Mouse (Mus musculus): ENCODE data around the gene Galntl6. TPM values are rescaled to one million over a fixed set of nuclear protein-coding genes. Genes with fewer than 3 reads are reported as not detected.

The Galntl6 gene
- total RNA-seq, 1 experiment: 0.09 TPM

DNA sequence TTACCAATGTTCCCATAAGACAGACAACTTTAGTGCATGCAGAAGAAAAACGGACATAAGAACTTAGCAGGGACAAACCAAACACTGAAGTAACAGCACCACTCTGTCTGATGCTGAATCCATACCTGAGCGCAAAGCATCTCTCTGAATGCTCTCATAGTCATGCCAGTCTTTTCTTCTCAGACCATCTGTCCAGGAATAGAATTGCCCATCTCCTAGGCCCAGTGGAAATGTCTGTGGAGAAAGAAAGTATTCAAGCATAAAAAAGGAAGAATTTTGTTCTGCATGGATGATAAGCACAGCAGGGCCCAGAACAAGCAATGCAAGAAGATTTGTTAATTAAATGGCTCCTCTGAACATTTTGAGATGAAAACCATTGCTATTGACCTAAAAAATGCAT, 376.7 kb downstream of the Galntl6 start:
- no peak overlapping the region for H3K9ac ChIP-seq (ENCODE audit: insufficient read depth, low read depth, low read length, poor library complexity, severe bottlenecking)
- DNase-seq (ENCODE audit: low read depth, low spot score): no peak
- no peaks in the 10 kb centered on the region for H3K4me1 ChIP-seq (ENCODE audit: control insufficient read depth in 2 of 2, insufficient read depth in 2 of 2, low read length in 2 of 2, poor library complexity in 1 of 2)
- no peak for TF ChIP-seq ZC3H11A (IDR thresholded peaks at IDR 0.05; ENCODE audit: borderline replicate concordance, low read depth, low read length)
- H3K27ac ChIP-seq (ENCODE audit: insufficient read depth, low read depth, low read length, poor library complexity, severe bottlenecking): no peak overlapping the region
- in situ Hi-C loops (cut with MboI; ENCODE audit: low sequenced_read_pairs in 2 of 2, unreplicated experiment in 2 of 2): no loop called here
- no peak overlapping the region for H3K4me3 ChIP-seq (ENCODE audit: insufficient read depth in 1 of 2, low read depth in 1 of 2, low read length in 2 of 2, poor library complexity in 1 of 2, severe bottlenecking in 1 of 2)
- no peaks in the 10 kb centered on the region for H3K9me3 ChIP-seq (ENCODE audit: control insufficient read depth, insufficient read depth, low read depth, low read length)
- H3K36me3 ChIP-seq (ENCODE audit: control insufficient read depth, insufficient read depth, low read length, poor library complexity, severe bottlenecking): no peaks in the 10 kb centered on the region

DNA sequence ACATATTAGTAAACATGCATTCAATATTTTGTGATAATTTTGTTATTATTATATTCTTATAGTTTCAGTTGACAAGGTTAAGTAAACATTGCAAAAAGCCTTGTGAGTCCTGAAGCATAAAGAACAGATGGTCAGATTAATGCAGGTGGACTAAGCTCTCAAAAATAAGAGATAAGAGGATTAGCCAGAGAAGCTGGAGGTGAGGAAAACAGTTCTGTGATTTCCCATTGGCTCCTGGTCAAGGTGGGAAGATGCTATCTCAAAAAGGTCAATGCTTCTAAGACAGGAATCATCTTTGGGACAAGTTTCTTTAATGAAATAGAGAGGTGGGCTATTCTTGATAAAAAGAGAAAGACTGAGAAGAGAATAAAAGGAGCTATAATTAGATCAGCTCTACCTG, 377.8 kb downstream of the Galntl6 start:
- TF ChIP-seq CHD2 (IDR thresholded peaks at IDR 0.05; ENCODE audit: low read depth, low read length): no peak
- no peak for TF ChIP-seq MAFK (IDR thresholded peaks at IDR 0.05; ENCODE audit: insufficient read depth, low read depth, low read length)
- TF ChIP-seq HCFC1 (IDR thresholded peaks at IDR 0.05; ENCODE audit: borderline replicate concordance, insufficient read depth, low read length): no peak
- TF ChIP-seq ZNF384 (IDR thresholded peaks at IDR 0.05; ENCODE audit: low read depth, low read length): no peak
- TF ChIP-seq ZC3H11A (IDR thresholded peaks at IDR 0.05; ENCODE audit: borderline replicate concordance, low read depth, low read length): no peak
- in situ Hi-C loops (cut with MboI; ENCODE audit: low sequenced_read_pairs in 2 of 2, unreplicated experiment in 2 of 2): no loop called here

DNA sequence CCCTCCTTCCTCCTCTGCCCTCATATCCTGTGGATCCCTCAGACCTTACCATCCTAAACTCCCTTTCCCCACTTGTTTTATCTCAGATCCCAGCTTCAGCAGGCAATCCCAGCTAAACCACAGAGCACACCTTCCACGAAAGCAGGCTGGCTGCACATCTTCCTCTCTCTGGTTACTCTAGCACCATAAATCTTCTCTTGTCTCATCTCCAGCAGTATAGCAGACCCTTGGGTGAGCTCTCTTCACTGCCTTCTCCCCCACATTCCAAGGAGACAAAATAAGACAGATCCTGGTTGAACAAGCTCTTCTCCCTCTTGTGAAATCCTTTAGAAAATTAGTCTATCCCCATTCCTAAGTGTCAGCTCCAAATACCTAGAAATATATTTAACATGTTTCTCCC, 389.0 kb downstream of the Galntl6 start:
- in situ Hi-C loops (cut with MboI; ENCODE audit: low sequenced_read_pairs in 2 of 2, unreplicated experiment in 2 of 2): no loop called here
- Histone ChIP-seq H3K36me3 (ENCODE audit: control insufficient read depth, insufficient read depth, low read length, poor library complexity, severe bottlenecking) (no peaks in the 10 kb centered on the region), H3K27ac (ENCODE audit: insufficient read depth, low read depth, low read length, poor library complexity, severe bottlenecking) (no peak overlapping the region), H3K9me3 (ENCODE audit: control insufficient read depth, insufficient read depth, low read depth, low read length) (no peaks in the 10 kb centered on the region), H3K4me3 (ENCODE audit: insufficient read depth in 1 of 2, low read depth in 1 of 2, low read length in 2 of 2, poor library complexity in 1 of 2, severe bottlenecking in 1 of 2) (no peak overlapping the region), H3K9ac (ENCODE audit: insufficient read depth, low read depth, low read length, poor library complexity, severe bottlenecking) (no peak overlapping the region), H3K4me1 (ENCODE audit: control insufficient read depth in 2 of 2, insufficient read depth in 2 of 2, low read length in 2 of 2, poor library complexity in 1 of 2) (no peaks in the 10 kb centered on the region)
- no peak for DNase-seq (ENCODE audit: low read depth, low spot score)
- TF ChIP-seq MAFK (IDR thresholded peaks at IDR 0.05; ENCODE audit: insufficient read depth, low read depth, low read length): no peak
- TF ChIP-seq ZC3H11A (IDR thresholded peaks at IDR 0.05; ENCODE audit: borderline replicate concordance, low read depth, low read length): no peak

More for the DNA sequence above, 377.8 kb downstream of the Galntl6 start:
- Histone ChIP-seq H3K4me1 (ENCODE audit: control insufficient read depth in 2 of 2, insufficient read depth in 2 of 2, low read length in 2 of 2, poor library complexity in 1 of 2) (no peaks in the 10 kb centered on the region), H3K9me3 (ENCODE audit: control insufficient read depth, insufficient read depth, low read depth, low read length) (no peaks in the 10 kb centered on the region), H3K27ac (ENCODE audit: insufficient read depth, low read depth, low read length, poor library complexity, severe bottlenecking) (no peak overlapping the region), H3K4me3 (ENCODE audit: insufficient read depth in 1 of 2, low read depth in 1 of 2, low read length in 2 of 2, poor library complexity in 1 of 2, severe bottlenecking in 1 of 2) (no peak overlapping the region), H3K9ac (ENCODE audit: insufficient read depth, low read depth, low read length, poor library complexity, severe bottlenecking) (no peak overlapping the region), H3K36me3 (ENCODE audit: control insufficient read depth, insufficient read depth, low read length, poor library complexity, severe bottlenecking) (no peaks in the 10 kb centered on the region)
- DNase-seq (ENCODE audit: low read depth, low spot score): no peak

GRCm38 (mm10) chr8:58521932-58522331, 390.5 kb downstream of the Galntl6 start:
- Histone ChIP-seq H3K4me3 (ENCODE audit: insufficient read depth in 1 of 2, low read depth in 1 of 2, low read length in 2 of 2, poor library complexity in 1 of 2, severe bottlenecking in 1 of 2) (no peak overlapping the region), H3K9ac (ENCODE audit: insufficient read depth, low read depth, low read length, poor library complexity, severe bottlenecking) (no peak overlapping the region), H3K4me1 (ENCODE audit: control insufficient read depth in 2 of 2, insufficient read depth in 2 of 2, low read length in 2 of 2, poor library complexity in 1 of 2) (no peaks in the 10 kb centered on the region), H3K36me3 (ENCODE audit: control insufficient read depth, insufficient read depth, low read length, poor library complexity, severe bottlenecking) (no peaks in the 10 kb centered on the region), H3K27ac (ENCODE audit: insufficient read depth, low read depth, low read length, poor library complexity, severe bottlenecking) (no peak overlapping the region), H3K9me3 (ENCODE audit: control insufficient read depth, insufficient read depth, low read depth, low read length) (no peaks in the 10 kb centered on the region)
- DNase-seq (ENCODE audit: low read depth, low spot score): no peak
- in situ Hi-C loops (cut with MboI; ENCODE audit: low sequenced_read_pairs in 2 of 2, unreplicated experiment in 2 of 2): no loop called here
- TF ChIP-seq ZNF384 (IDR thresholded peaks at IDR 0.05; ENCODE audit: low read depth, low read length): no peak
- no peak for TF ChIP-seq CHD2 (IDR thresholded peaks at IDR 0.05; ENCODE audit: low read depth, low read length)
- no peak for TF ChIP-seq MAFK (IDR thresholded peaks at IDR 0.05; ENCODE audit: insufficient read depth, low read depth, low read length)
- no peak for TF ChIP-seq ZC3H11A (IDR thresholded peaks at IDR 0.05; ENCODE audit: borderline replicate concordance, low read depth, low read length)
- TF ChIP-seq HCFC1 (IDR thresholded peaks at IDR 0.05; ENCODE audit: borderline replicate concordance, insufficient read depth, low read length): no peak

DNA sequence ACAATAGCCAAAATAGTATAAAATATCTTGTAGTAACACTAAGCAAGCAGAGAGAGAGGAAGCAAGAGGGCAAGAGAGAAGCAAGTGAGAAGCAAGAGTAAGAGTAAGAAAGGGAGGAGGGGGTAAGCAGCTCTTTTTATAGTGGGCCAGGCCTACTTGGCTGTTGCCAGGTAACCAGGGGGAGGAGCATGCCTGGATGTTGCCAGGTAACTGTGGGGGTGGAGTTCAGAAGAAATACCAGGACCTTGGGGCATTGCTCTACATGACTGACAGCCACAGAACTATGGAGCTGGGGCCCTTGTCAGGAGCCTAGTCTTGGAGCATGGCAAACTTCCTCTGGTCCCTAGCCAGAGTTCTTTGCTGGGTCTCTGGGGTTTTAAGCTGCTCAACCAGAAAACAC, 401.9 kb downstream of the Galntl6 start:
- H3K36me3 ChIP-seq (ENCODE audit: control insufficient read depth, insufficient read depth, low read length, poor library complexity, severe bottlenecking): no peaks in the 10 kb centered on the region
- no peak overlapping the region for H3K4me3 ChIP-seq (ENCODE audit: insufficient read depth in 1 of 2, low read depth in 1 of 2, low read length in 2 of 2, poor library complexity in 1 of 2, severe bottlenecking in 1 of 2)
- H3K4me1 ChIP-seq (ENCODE audit: control insufficient read depth in 2 of 2, insufficient read depth in 2 of 2, low read length in 2 of 2, poor library complexity in 1 of 2): no peaks in the 10 kb centered on the region
- no peak overlapping the region for H3K27ac ChIP-seq (ENCODE audit: insufficient read depth, low read depth, low read length, poor library complexity, severe bottlenecking)
- no peak for TF ChIP-seq MAFK (IDR thresholded peaks at IDR 0.05; ENCODE audit: insufficient read depth, low read depth, low read length)
- no peak overlapping the region for H3K9ac ChIP-seq (ENCODE audit: insufficient read depth, low read depth, low read length, poor library complexity, severe bottlenecking)
- no peaks in the 10 kb centered on the region for H3K9me3 ChIP-seq (ENCODE audit: control insufficient read depth, insufficient read depth, low read depth, low read length)
- DNase-seq (ENCODE audit: low read depth, low spot score): peak; percentile 11
- in situ Hi-C loops (cut with MboI; ENCODE audit: low sequenced_read_pairs in 2 of 2, unreplicated experiment in 2 of 2): no loop called here

Measured in ES-E14 (cell line).